Mouse (Mus musculus): ENCODE data around the gene Tmod3. TPM values are rescaled to one million over a fixed set of nuclear protein-coding genes. Genes with fewer than 3 reads are reported as not detected.
"Not testable (repeated sequence)": the region's sequence is repeated elsewhere in the genome, so short reads cannot be mapped to it uniquely, and the experiment has no call there.

Tmod3 gene
- total RNA-seq, 2 experiments from 2014 or later: 42.1 to 43.5 TPM

- no peak for DNase-seq
Measured at GRCm38 (mm10) chr9:75558360-75558759, 1.1 kb downstream of the Tmod3 start.

DNA sequence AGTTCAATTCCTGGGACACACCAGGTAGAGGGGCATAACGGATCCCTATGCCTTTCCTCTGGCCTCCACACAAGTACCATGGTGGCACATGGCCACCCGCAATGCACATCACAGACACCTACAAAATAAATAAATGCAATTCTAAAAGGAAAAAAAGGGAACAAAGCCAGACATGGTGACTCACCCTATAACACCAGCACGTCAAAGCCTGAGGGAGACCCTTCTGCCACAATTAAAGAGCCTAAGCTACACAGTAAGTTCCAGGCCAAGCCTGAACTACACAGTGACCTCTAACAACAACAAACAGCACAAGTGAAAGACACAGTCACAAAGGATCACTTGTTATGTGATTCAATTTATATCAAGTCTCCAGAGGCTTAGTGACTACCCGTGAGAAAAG, 5.7 kb downstream of the Tmod3 start:
- no peak for DNase-seq

DNA sequence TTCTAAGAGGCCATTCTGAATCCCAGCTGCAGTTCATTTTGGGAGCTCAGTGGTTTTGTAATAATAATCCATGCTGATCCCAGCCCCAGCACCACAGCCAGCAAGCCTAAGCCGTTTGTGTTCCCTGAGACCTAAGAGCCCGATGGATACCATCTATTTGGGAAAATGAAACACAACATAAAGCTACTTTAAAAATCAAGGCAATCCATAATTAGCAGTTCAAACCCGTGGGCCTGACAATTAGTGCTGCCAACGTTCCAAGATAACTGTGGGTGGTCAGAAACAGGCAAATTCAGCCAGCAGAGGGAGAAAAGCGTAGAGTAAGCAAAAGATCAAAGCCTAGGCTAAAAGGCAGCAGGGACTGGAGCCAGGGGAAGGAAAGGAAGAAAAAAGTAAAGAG, 8.1 kb downstream of the Tmod3 start:
- no peak for DNase-seq

GRCm38 (mm10) chr9:75549010-75549409, 10.4 kb downstream of the Tmod3 start:
- DNase-seq: no peak

GRCm38 (mm10) chr9:75546885-75547553, 12.4 kb downstream of the Tmod3 start:
- DNase-seq: peak; percentile 83

DNA sequence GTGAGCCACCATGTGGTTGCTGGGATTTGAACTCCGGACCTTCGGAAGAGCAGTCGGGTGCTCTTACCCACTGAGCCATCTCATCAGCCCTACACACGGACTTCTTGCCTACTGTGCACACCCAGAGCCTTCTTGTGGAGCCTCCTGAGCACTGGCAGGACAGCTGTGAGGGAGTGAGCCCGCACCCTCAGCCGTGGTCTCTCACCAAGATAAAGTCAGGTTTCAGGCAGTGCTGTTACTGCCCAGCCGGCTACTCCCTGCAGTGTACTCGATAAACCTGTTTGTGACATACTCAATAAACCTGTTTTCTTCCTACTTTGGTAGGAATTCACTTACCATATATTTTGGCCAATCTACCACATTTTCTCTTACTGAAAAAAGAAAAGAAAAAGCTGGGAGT, 13.9 kb downstream of the Tmod3 start:
- DNase-seq: no peak

DNA sequence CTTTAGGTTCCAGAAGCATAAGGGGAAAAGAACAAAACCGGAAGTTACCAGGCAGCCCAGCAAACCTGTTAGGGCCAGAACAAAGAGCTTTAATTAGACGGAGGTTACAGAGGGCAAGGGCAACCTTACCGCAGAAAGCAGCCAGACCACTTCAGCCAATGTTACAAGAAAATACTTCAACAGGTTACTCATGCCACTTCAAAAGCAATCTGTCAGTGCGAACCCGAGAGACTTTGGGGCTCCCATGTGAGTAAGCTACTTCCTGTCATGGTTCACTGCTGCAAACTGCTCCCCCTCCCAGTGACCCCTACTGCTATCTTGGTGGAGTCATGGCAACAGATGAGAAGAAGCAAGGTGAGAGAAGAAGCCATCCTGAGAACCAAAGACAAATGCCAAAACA, 18.0 kb downstream of the Tmod3 start:
- DNase-seq: no peak

DNA sequence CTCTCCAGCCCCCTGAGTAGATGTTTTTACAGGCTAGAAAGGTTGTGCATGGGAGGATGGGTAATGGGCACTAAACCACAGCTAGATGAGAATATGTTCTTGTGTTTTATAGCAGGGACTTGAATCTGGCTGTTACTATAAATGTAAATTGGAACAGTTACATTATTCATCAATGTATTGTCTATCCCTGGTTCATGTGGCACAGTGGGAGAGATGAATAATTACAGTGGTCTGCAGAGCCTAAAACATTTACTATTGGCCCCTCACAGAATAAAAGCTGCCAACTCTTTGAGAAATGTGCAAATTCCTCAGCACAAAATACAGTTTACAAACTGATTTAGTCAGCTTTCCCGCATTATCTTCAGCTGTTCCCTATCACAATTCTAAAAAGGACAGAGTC, 23.0 kb downstream of the Tmod3 start:
- DNase-seq: no peak

DNA sequence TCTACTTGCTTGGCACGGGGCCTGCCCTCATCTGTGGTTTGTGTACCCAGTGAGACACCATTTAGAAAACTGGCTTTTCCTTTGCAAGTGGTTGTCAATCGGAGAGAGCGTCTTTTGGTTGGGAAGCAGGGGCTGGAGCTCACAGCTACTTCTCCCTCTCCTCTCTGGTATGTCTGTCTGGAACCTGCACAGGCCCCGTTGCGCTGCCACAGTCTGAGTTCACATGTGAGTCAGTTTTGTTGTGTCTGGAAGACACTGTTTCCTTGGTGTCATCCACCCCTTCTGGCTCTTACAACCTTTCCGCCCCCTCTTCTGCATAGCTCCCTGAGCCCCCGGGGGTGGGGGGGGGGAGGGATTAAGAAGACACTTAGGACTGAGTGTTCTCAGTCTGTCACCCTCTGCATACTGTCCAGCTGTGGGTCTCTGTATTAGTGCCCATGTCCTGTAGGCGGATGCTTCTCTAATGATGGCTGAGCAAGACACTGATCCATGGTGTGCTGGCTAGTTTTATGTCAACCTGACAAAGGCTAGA, 25.0 kb downstream of the Tmod3 start:
- DNase-seq: no peak

DNA sequence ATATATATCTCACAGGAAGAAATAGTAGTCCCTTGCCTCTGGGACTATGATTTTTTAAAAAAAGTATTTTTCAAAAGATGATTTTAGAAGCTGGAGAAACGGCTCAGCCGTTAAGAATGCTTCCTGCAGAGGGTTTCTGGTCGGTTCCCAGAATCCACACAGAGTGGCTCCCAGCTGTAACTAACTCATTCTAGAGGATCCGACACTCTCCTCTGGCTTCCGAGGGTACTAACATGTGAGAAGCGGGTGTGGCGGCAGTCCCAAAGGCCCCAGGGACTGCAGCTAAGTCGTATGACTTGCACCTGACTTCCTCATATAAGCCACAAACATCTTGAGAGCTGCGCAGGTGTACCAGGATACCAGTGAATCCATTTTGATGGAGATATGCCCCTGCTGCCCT, 26.5 kb downstream of the Tmod3 start:
- not testable (repeated sequence) for DNase-seq

- no peak for DNase-seq
Measured at GRCm38 (mm10) chr9:75532461-75532860, 27.0 kb downstream of the Tmod3 start.

- no peak for DNase-seq
Measured at GRCm38 (mm10) chr9:75529358-75529757, 30.1 kb downstream of the Tmod3 start.

- DNase-seq: no peak
Measured at GRCm38 (mm10) chr9:75528096-75528495, 31.4 kb downstream of the Tmod3 start.

- DNase-seq: no peak
Measured at GRCm38 (mm10) chr9:75527368-75528059, 31.9 kb downstream of the Tmod3 start.

GRCm38 (mm10) chr9:75523646-75524045, 35.8 kb downstream of the Tmod3 start:
- DNase-seq: no peak

GRCm38 (mm10) chr9:75522217-75522616, 37.2 kb downstream of the Tmod3 start:
- DNase-seq: no peak

DNA sequence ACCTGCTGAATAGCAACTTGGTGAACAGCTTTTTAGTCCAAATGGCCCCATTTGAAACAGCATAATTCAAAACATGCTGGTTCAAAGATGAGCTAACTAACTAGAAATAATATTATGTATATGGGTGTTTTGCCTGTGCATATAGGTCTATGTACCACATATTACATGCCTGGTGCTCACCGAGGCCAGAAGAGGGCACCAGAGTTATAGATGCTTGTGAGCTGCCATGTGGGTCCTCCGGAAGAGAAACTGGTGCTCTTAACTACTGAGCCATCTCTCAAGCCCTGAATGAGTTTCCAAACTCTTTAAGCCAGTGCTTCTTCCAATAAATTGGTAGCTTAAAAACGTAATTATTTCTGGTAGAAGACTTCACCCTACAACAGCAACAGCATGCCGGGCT, 37.7 kb downstream of the Tmod3 start:
- peak; percentile 14 for DNase-seq

- DNase-seq: no peak
Measured at GRCm38 (mm10) chr9:75520940-75521339, 38.5 kb downstream of the Tmod3 start.

DNA sequence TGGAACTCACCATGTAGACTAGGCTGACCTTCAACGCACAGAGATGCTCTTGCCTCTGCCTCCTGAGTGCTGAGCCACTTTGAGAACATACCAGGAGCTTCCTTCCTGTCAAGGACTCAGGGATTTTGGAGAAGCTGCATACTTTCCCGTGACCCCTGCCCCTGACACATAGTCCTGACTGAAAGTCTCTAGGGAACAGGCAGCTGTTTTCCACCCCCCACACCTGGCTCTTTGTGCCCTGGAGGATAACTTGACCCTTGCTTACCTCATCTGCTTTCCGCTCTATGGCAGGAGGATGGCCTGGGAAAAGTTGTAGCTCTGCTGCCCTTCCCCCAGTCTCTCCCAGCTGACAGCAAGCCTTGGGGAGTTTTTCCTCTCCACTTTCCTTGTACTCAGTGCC, 41.7 kb downstream of the Tmod3 start:
- no peak for DNase-seq

DNA sequence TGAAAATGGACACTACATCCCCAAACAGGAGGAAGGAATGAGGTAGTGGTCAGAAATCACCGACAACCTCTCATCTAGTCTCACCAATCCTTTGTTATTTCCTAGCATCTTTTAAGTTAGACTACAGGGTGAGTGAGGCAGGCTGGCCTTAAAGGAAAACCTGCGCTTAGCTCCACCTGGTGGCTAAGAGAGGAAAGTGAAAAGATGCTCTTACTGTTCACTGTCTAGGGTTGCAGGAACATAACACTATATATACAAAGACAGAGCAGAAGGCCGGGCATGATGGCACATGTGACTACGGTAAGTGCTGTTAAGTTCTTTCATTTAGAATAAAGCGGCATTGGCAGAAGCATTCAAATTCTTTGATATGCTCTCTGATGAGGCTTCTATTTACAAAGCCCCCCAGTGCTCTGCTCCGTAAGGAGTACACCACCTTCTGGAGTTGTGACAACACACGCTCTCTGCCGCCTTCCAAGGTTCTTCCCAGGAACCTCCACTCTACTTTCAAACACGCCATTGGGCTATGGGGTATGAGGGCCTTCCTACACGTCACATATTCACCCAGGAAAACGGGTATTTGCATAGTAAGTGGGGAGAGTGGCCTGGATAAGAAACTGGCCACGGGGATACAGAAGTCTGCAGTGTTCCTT, 43.9 kb downstream of the Tmod3 start:
- peak; percentile 18 for DNase-seq

GRCm38 (mm10) chr9:75511236-75511939, 48.1 kb downstream of the Tmod3 start:
- DNase-seq: no peak

- DNase-seq: no peak
Measured at GRCm38 (mm10) chr9:75504311-75504710, 55.1 kb downstream of the Tmod3 start.

- DNase-seq: no peak
Measured at GRCm38 (mm10) chr9:75498571-75498970, 60.9 kb downstream of the Tmod3 start.

Measured in gastrocnemius, postnatal 10 days (tissue).